Mouse (Mus musculus) layer of hippocampus, adult 11-12 months (tissue): ENCODE data around the gene A830031A19Rik.
A peak's percentile ranks its signal among the peaks of the same experiment; 100 is the strongest.

ENCODE experiments used
- DNase-seq: peaks from one replicate; pipeline ENCODE4 v3.0.0; 2022; ENCODE audit warnings: low spot score

Gene A830031A19Rik

DNA sequence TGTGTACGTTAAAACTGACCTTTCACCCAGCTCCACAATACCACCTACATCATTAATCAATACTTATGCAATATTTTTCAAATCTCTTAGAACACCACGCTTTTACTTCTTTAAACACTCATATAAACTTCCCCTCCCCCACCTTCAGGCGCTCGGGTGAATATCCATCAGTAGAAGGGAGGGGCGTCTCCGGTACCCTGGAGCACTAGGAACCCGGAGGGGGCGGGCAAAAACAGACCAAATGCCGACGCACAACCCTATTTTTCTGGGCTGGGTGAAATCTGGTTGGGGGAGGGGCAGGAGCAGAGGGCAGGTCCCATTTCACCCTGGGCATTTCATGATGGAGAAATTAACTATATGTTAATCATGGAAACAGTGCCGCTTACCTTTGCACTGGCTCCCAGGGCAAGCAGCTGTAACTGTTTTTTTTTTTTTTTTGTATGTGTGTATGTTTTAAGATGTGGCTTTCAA, at the start of gene A830031A19Rik:
A830031A19Rik (minus strand) TSS at position 421 of the 471 bp plus-strand sequence.
- peak; percentile 49 for DNase-seq

DNA sequence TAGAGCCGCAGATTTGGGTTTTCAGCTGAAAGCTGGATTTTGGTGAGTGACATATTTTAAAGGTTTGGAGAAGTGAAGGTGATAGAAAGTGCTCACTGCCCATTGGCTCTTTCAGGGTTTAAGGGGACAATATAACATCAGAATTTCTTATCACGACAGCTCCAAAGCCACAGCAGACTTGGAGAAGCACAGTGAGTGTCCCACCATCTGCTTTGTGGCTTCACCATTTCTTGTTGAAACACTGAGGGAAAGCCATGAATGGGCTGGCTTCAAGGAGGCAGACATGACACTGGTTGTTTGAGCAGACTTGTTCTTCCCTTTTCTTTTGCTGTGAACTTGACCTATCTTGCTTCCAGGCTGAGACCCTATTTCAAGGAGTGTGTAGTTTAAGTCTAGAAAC, 49.1 kb upstream of the A830031A19Rik start:
- no peak for DNase-seq

DNA sequence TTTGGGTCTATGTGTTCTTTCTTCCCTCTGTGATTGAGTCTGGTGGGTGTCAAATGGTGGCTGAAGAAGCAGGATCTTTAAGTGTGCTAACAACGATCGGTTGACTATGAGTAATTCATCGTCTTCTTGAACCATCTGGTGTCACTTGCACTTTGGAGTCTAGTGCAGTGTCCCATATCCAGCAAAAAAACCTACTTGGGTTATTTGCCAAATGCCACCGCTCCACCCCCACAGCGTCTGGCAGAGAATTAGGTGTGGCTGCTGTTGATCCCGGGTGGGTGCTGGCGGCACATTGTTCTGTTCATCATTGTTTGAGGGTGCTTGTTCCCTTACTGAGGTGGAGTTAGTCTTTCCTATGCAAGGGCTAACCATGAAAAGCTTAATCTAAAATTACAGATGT, 48.0 kb upstream of the A830031A19Rik start:
- peak; percentile 65 for DNase-seq

- no peak for DNase-seq
These were observed 46.3 kb upstream of the A830031A19Rik start for GRCm38 (mm10) chr11:24121136-24121535.

GRCm38 (mm10) chr11:24116582-24117318, 41.9 kb upstream of the A830031A19Rik start:
- no peak for DNase-seq

- DNase-seq, result no peak
These were observed 41.2 kb upstream of the A830031A19Rik start for GRCm38 (mm10) chr11:24116041-24116440.

DNA sequence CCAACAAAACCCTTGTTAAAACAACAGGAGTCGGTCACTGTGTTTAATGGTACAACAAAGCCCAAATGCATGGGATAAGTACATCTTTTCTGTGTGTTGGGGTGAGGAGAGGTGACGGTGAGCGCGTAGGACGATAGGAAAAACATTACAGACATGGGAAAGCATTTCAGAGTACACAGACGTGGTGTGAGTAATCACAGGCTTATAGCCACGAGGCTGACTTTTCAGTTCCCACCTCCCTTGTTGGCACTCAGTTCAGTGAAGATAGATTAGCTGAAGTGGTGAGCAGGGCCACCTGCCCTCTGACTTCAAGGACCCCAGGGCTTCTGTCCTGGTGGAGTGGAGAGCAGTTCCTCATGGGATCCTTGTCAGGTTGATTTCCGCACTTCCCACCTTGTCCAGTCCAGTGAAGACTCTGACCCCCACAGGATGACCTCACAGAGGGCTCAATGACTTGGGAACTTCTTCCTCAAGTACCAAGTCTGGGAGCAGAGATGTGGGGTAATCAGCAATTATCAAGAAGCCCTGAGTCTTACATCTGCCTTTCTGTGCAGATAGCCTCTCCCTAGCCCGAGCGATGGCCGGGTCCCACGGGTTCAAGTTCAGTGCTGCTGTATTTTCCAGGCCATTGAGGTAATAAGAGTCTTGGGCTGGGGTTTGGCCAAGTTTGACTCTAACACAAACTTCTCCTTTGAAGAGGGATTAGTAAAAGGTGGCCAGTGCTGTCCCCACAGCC, 40.3 kb upstream of the A830031A19Rik start:
- no peak for DNase-seq

GRCm38 (mm10) chr11:24111720-24112119, 36.9 kb upstream of the A830031A19Rik start:
- DNase-seq, result no peak

GRCm38 (mm10) chr11:24110113-24110512, 35.3 kb upstream of the A830031A19Rik start:
- DNase-seq, result no peak

DNA sequence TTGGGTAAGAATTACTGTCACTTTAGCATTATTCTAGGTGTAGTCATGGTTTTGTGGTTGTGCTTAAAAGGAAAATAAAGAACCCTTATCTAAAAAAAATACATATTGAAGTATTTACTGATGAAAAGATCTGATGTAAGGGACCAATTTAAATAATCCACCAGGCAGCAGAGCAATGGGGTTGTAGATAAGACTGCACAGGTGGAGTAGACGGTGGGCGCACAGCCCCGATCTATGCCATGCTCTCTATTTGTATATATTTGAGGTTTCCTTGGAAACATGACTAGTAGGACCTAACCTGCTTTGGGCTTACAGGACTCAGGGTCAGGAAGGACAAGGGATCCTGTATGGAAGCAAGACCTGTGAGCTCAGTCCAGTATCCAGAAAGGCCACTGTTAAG, 34.5 kb upstream of the A830031A19Rik start:
- DNase-seq, result no peak

GRCm38 (mm10) chr11:24108974-24109373, 34.1 kb upstream of the A830031A19Rik start:
- no peak for DNase-seq

GRCm38 (mm10) chr11:24107414-24107813, 32.6 kb upstream of the A830031A19Rik start:
- DNase-seq, result peak; percentile 55

DNA sequence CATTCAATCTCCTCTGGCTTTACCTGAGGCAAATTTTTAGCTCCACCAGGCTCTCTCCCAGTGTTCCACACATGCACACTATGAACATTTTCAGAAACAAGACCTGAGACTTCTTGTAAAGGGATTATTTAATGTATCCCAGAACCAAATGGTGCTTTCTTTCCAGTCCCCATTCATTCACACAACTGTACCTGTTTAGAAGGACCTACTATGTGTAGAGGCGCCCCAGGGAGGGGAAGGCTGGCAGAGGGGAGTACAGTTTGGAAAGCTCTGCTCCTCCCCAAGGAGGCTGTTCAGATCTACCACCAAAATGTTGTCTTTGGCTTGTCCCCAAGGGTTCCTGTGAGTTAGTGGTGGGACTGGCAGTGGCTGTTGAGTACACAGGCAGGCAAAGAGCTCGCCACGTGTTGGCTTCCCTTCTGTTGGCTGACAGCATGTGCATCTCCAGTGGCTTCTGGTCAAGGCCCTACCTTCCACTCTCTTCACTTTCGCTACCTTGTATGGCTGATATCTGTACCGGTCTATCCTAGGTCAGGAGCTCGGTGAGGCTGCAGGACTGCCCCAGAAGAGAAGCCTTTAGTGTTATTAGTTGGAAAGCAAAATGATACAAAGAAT, 28.4 kb upstream of the A830031A19Rik start:
- no peak for DNase-seq

DNA sequence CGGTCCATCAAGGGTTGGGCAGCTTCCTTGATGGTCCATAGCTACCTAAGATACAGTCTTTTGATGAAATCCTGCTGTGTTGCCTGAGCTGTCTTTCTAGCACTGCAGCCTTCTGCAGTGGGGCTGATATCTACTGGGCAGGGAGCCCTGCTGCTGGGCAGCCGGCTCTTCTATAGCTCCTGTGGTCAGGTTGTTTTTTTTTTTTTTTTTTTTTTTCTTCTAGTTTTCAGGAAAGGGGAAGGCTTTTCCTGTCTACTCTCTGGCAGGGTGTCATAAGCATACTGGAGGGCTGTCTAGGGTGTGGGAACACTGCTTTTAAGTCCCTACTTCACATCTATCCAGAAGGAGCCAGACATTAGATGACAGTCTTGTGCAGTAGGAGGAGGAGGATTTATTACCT, 27.5 kb upstream of the A830031A19Rik start:
- DNase-seq, result no peak

DNA sequence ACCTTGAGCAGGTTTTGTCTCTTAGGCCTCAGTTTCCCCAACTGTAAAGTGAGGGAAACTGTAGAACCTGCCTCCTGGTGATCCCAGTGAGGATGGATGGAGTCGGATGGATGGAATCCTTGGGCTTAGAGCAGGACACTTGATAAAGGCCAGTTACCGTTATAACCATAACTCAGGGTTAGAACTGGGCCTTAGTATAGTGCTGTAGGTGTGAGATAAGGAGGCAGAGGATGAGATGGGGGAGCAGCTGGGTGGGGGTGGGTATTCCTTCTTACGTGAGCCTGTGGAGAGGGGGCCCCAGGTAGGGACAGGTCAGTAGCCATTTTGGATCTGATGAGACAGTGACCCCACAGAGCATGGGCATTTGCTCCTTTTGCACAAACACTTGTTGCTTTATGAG, 26.8 kb upstream of the A830031A19Rik start:
- no peak for DNase-seq

- no peak for DNase-seq
These were observed 25.7 kb upstream of the A830031A19Rik start for GRCm38 (mm10) chr11:24100449-24101070.

DNA sequence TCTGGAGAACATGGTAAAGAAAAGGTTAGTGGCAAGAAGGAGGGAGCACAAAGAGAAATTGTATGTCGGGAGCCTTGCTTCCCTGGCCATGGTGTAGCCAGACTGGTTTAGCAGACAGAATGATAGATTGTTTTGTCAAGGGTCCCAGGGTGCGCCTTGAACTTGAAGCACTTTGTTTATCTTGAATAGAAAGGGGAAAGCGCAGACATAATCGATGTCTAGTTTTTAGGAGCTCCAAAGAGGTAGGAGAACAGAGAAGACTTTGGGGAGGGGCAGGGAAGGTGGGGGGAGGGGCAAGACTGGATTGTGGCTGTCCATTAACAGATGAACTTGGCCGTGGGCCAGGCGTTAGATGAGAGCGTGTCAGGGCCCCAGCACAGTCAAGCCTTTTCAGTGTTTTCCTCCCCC, 25.0 kb upstream of the A830031A19Rik start:
- no peak for DNase-seq

DNA sequence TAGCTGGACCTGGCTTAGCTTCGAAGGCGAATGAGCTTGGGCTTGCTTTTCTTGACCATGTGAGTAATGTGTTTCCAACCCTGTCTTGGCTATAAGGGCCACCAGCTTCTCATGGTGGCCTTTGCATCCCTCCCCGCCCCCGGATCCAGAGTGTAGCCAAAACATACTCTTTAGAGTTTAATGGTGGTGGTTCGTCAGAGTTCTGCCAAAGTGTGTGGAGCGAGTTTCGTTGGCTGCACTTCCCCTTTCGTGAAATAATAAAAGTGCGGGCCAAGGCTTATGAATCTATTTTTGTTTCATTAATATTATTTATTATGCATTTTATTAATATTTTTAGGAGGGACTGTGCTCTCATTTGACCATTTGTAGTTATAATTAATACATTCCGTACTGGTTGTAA, 24.4 kb upstream of the A830031A19Rik start:
- no peak for DNase-seq

GRCm38 (mm10) chr11:24098662-24099061, 23.8 kb upstream of the A830031A19Rik start:
- DNase-seq, result no peak

DNA sequence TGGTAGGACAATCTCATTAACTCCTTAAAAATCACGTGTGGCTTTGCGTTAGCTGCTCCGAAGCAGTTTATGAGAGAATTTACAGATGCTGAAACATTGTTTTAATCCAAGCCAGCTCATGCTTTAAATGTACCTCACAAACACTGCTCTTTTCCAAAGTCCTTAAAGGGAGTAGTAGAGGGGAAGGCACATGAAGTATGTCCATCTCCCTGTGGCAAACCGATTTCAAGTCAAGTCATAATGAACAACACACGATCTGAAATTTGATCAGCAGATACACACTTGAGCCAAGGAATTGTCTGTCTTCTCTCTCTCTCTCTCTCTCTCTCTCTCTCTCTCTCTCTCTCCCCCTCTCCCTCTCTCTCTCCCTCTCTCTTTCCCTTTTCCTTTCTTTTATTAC, 23.2 kb upstream of the A830031A19Rik start:
- DNase-seq, result no peak

DNA sequence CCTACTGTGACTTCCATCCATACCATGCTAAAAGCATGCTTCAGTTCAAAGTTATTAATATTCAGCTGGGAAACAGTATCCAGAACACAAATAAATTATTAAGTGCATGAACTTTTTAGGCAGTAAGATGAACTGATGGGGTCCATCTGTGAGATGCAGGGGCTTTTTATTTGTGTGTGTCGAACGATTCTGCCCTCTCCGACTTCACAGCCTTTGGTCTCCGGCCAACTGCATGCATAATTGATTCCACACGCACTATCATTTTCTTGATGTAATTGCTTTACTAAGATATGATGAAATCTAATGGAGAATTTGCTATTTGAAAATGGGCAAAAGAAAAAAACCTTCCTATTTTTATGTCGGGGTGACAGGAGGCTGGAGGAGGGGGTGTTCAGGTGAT, 22.2 kb upstream of the A830031A19Rik start:
- DNase-seq, result no peak

DNA sequence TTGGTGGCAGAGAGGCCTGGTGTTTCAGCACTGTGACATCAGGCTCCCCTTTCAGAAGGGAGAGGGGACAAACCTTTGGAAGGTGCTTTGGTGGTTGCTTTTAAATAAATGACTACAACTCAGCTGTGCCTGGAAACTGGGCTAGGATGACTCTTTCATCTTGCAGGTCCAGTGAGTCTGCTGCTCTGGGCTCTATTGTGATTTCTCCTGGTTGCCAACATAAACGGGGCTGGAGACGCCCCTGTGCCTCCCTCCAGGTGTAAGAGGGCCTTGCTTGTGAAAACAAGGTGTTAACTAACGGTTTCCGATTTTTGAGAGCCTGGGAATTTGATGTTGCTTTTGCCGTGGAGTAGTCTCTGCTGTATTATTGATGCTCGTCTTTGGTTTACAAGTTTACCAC, 21.6 kb upstream of the A830031A19Rik start:
- no peak for DNase-seq
